8 mouse cellular contexts compared by ENCODE assay signal in genomic region chrX:134599922-134600565, GRCm38 (mm10). TPM values are rescaled to one million over a fixed set of nuclear protein-coding genes. Genes with fewer than 3 reads are reported as not detected.
DNase-seq lines count a peak whose midpoint lies in the region; ATAC-seq and TF ChIP-seq lines count a peak whose summit lies in the region.

No protein-coding gene starts in this region.

- no peak for DNase-seq in layer of hippocampus, adult 2 months (ENCODE audit: low spot score in 2 of 2)
- DNase-seq in layer of hippocampus, adult 11-12 months (ENCODE audit: low spot score): no peak
- DNase-seq in embryonic facial prominence, embryonic 10.5 days (ENCODE audit: low spot score): no peak
- no peak for DNase-seq in left cerebral cortex, adult 8-10 months (ENCODE audit: low spot score in 2 of 2)
- DNase-seq in right cerebral cortex, adult 18-20 months: no peak

- H3K4me2 ChIP-seq in intestine, embryonic 16.5 days (ENCODE audit: low read depth, low read length): peak overlapping the region; percentile 61
- peak overlapping the region; percentile 63 for H3K4me2 ChIP-seq in neural tube, embryonic 12.5 days (replicated peaks)

- peaks cover 9% of the 10 kb centered on the region for H3K4me1 ChIP-seq in embryonic facial prominence, embryonic 10.5 days
- no peaks in the 10 kb centered on the region for H3K4me1 ChIP-seq in intestine, embryonic 16.5 days (ENCODE audit: control insufficient read depth, insufficient read depth, low read length)
- H3K4me1 ChIP-seq in neural tube, embryonic 12.5 days: peaks cover 4% of the 10 kb centered on the region; the same call in 1 of the 2 replicates

- H3K9ac ChIP-seq in intestine, embryonic 16.5 days (ENCODE audit: low read depth, low read length): peak overlapping the region; percentile 62
- H3K9ac ChIP-seq in neural tube, embryonic 12.5 days: peak overlapping the region; percentile 48

- peak overlapping the region; percentile 79 for H3K27ac ChIP-seq in layer of hippocampus, adult 2 months
- peak overlapping the region; percentile 78; the same call in 1 of the 2 replicates for H3K27ac ChIP-seq in embryonic facial prominence, embryonic 10.5 days (replicated peaks)
- H3K27ac ChIP-seq in intestine, embryonic 16.5 days (ENCODE audit: low read length): peak overlapping the region; percentile 74
- H3K27ac ChIP-seq in neural tube, embryonic 12.5 days: no peak overlapping the region

- H3K4me3 ChIP-seq in layer of hippocampus, adult 2 months: peak overlapping the region; percentile 67
- peak overlapping the region; percentile 66 for H3K4me3 ChIP-seq in embryonic facial prominence, embryonic 10.5 days
- H3K4me3 ChIP-seq in intestine, embryonic 16.5 days (ENCODE audit: low read length): peak overlapping the region; percentile 58
- H3K4me3 ChIP-seq in neural tube, embryonic 12.5 days: peak overlapping the region; percentile 45

- 28% methylated on average over 10 of the region's 10 CpGs for WGBS in embryonic facial prominence, embryonic 10.5 days
- 24% methylated on average over 10 of the region's 10 CpGs for WGBS in intestine, embryonic 16.5 days
- 29% methylated on average over 10 of the region's 10 CpGs for WGBS in neural tube, embryonic 12.5 days

- H3K27me3 ChIP-seq in embryonic facial prominence, embryonic 10.5 days (replicated peaks; ENCODE audit: low read depth, poor library complexity, severe bottlenecking): peaks cover 17% of the 10 kb centered on the region; the same call in 1 of the 2 replicates
- no peaks in the 10 kb centered on the region for H3K27me3 ChIP-seq in intestine, embryonic 16.5 days (replicated peaks; ENCODE audit: control insufficient read depth, insufficient read depth, low read length)
- H3K27me3 ChIP-seq in neural tube, embryonic 12.5 days (replicated peaks): no peaks in the 10 kb centered on the region

- H3K36me3 ChIP-seq in embryonic facial prominence, embryonic 10.5 days (replicated peaks): peaks cover 9% of the 10 kb centered on the region
- no peaks in the 10 kb centered on the region for H3K36me3 ChIP-seq in intestine, embryonic 16.5 days (ENCODE audit: control insufficient read depth, insufficient read depth, low read length)
- H3K36me3 ChIP-seq in neural tube, embryonic 12.5 days: no peaks in the 10 kb centered on the region

- TF ChIP-seq CTCF in layer of hippocampus, adult 2 months (conservative IDR thresholded peaks at IDR 0.05): no peak

- no peaks in the 10 kb centered on the region for H3K9me3 ChIP-seq in embryonic facial prominence, embryonic 10.5 days
- no peaks in the 10 kb centered on the region for H3K9me3 ChIP-seq in intestine, embryonic 16.5 days (ENCODE audit: control insufficient read depth, low read length)
- H3K9me3 ChIP-seq in neural tube, embryonic 12.5 days: no peaks in the 10 kb centered on the region

- ATAC-seq in intestine, embryonic 16.5 days: peak; percentile 17
- no peak for ATAC-seq in neural tube, embryonic 12.5 days (ENCODE audit: low FRiP score, low read depth)
- ATAC-seq in monocyte, adult 5-6 weeks (replicated peaks; ENCODE audit: insufficient number of reproducible peaks, low FRiP score, low TSS enrichment, poor library complexity, severe bottlenecking): no peak

RNA-seq across cellular contexts. Expression of gene Gla, which starts 0.9 kb away (rescaled TPM):
- 10 to 100 TPM in 1 of 2 experiments, 1 to 10 TPM in 1; 7.3 to 10.5 TPM for total RNA-seq in layer of hippocampus, adult 2 months (2021)
- 5.9 and 7.2 TPM in 2 replicates for polyA plus RNA-seq in embryonic facial prominence, embryonic 10.5 days (2016; fragmentation: Nextera tagmentation; extraction: Ambion mirVana)
- 9.9 and 14.1 TPM in 2 replicates for polyA plus RNA-seq in intestine, embryonic 16.5 days (2015; fragmentation: Nextera tagmentation; extraction: Ambion mirVana)
- 3.6 and 4.5 TPM in 2 replicates for polyA plus RNA-seq in neural tube, embryonic 12.5 days (2016; fragmentation: Nextera tagmentation; extraction: Ambion mirVana)
- total RNA-seq in monocyte, adult 5-6 weeks (2017): 10.8 to 17.9 TPM (median 14.2 TPM) in 3 replicates
- total RNA-seq in left cerebral cortex, adult 8-10 months (2022): 10 to 100 TPM; 10.1 to 12.1 (median 11.9) TPM

RNA-seq across cellular contexts. Expression of gene Hnrnph2, which starts 0.9 kb away (rescaled TPM):
- total RNA-seq in layer of hippocampus, adult 2 months (2021): 100 to 1,000 TPM; 152 to 157 TPM
- polyA plus RNA-seq in embryonic facial prominence, embryonic 10.5 days (2016; fragmentation: Nextera tagmentation; extraction: Ambion mirVana): 218 and 219 TPM in 2 replicates
- polyA plus RNA-seq in intestine, embryonic 16.5 days (2015; fragmentation: Nextera tagmentation; extraction: Ambion mirVana): 128 and 130 TPM in 2 replicates
- polyA plus RNA-seq in neural tube, embryonic 12.5 days (2016; fragmentation: Nextera tagmentation; extraction: Ambion mirVana): 177 and 186 TPM in 2 replicates
- 217 to 274 TPM (median 232 TPM) in 3 replicates for total RNA-seq in monocyte, adult 5-6 weeks (2017)
- 100 to 1,000 TPM; 157 to 169 (median 162) TPM for total RNA-seq in left cerebral cortex, adult 8-10 months (2022)

RNA-seq across cellular contexts. Expression of gene Rpl36a, which starts 14.6 kb away (rescaled TPM):
- 100 to 1,000 TPM; 122 to 137 TPM for total RNA-seq in layer of hippocampus, adult 2 months (2021)
- 341 and 352 TPM in 2 replicates for polyA plus RNA-seq in embryonic facial prominence, embryonic 10.5 days (2016; fragmentation: Nextera tagmentation; extraction: Ambion mirVana)
- 311 and 329 TPM in 2 replicates for polyA plus RNA-seq in intestine, embryonic 16.5 days (2015; fragmentation: Nextera tagmentation; extraction: Ambion mirVana)
- polyA plus RNA-seq in neural tube, embryonic 12.5 days (2016; fragmentation: Nextera tagmentation; extraction: Ambion mirVana): 239 and 257 TPM in 2 replicates
- total RNA-seq in monocyte, adult 5-6 weeks (2017): 764 to 1,331 TPM (median 951 TPM) in 3 replicates
- 100 to 1,000 TPM; 108 to 148 (median 130) TPM for total RNA-seq in left cerebral cortex, adult 8-10 months (2022)

RNA-seq across cellular contexts. Expression of gene Btk, which starts 16.7 kb away (rescaled TPM):
- total RNA-seq in layer of hippocampus, adult 2 months (2021): 1 to 10 TPM in 1 of 2 experiments, under 1 TPM in 1; 0.66 to 1.2 TPM
- polyA plus RNA-seq in embryonic facial prominence, embryonic 10.5 days (2016; fragmentation: Nextera tagmentation; extraction: Ambion mirVana): 0.84 and 1.1 TPM in 2 replicates
- polyA plus RNA-seq in intestine, embryonic 16.5 days (2015; fragmentation: Nextera tagmentation; extraction: Ambion mirVana): 1.0 and 1.4 TPM in 2 replicates
- 1.2 and 1.3 TPM in 2 replicates for polyA plus RNA-seq in neural tube, embryonic 12.5 days (2016; fragmentation: Nextera tagmentation; extraction: Ambion mirVana)
- 35.8 to 82.3 TPM (median 41.6 TPM) in 3 replicates for total RNA-seq in monocyte, adult 5-6 weeks (2017)
- 1 to 10 TPM in 3 of 4 experiments, under 1 TPM in 1; 0.97 to 2.0 (median 1.6) TPM for total RNA-seq in left cerebral cortex, adult 8-10 months (2022)

RNA-seq across cellular contexts. Expression of gene Timm8a1, which starts 58.4 kb away (rescaled TPM):
- total RNA-seq in layer of hippocampus, adult 2 months (2021): 10 to 100 TPM; 15.7 to 18.3 TPM
- polyA plus RNA-seq in embryonic facial prominence, embryonic 10.5 days (2016; fragmentation: Nextera tagmentation; extraction: Ambion mirVana): 97.4 and 103 TPM in 2 replicates
- 122 and 141 TPM in 2 replicates for polyA plus RNA-seq in intestine, embryonic 16.5 days (2015; fragmentation: Nextera tagmentation; extraction: Ambion mirVana)
- 45.8 and 48.5 TPM in 2 replicates for polyA plus RNA-seq in neural tube, embryonic 12.5 days (2016; fragmentation: Nextera tagmentation; extraction: Ambion mirVana)
- 21.1 to 35.8 TPM (median 22.5 TPM) in 3 replicates for total RNA-seq in monocyte, adult 5-6 weeks (2017)
- total RNA-seq in left cerebral cortex, adult 8-10 months (2022): 10 to 100 TPM; 12.2 to 16.4 (median 15.2) TPM
